Comparison of ENCODE assay signal across 21 mouse cellular contexts in genomic region chr16:77393470-77393869, GRCm38 (mm10).
DNase-seq lines count a peak whose midpoint lies in the region; ATAC-seq and TF ChIP-seq lines count a peak whose summit lies in the region.
"Had no signal": no experiment of that assay in that cellular context is flagged by ENCODE, and none has a peak within 500 bp of the region (broad histone marks: within the 10 kb centered on the region; RNA-seq: fewer than 3 reads in every experiment).

No protein-coding gene starts in this region.

- no peak for TF ChIP-seq POLR2A in liver, adult 2 months (IDR thresholded peaks at IDR 0.05; ENCODE audit: extremely low read depth, insufficient read depth, low read length)

- H3K27ac ChIP-seq in liver, adult 2 months (replicated peaks; ENCODE audit: insufficient read depth, low read depth, low read length), result peak overlapping the region; percentile 83
- H3K27ac ChIP-seq in neural tube, embryonic 15.5 days (replicated peaks), result 0 out of 2 replicates have a peak overlapping the region, but pooled peaks have one; percentile 0
- H3K27ac ChIP-seq: forebrain, embryonic 12.5 days; heart, embryonic 10.5 days; hindbrain, postnatal 0 days had no signal

- no peaks in the 10 kb centered on the region for H3K27me3 ChIP-seq in liver, adult 2 months (ENCODE audit: control insufficient read depth, insufficient read depth, low read length)
- H3K27me3 ChIP-seq in neural tube, embryonic 15.5 days (replicated peaks), result no peaks in the 10 kb centered on the region
- H3K27me3 ChIP-seq: forebrain, embryonic 12.5 days had no signal

- no peak for TF ChIP-seq CTCF in liver, adult 2 months (IDR thresholded peaks at IDR 0.05; ENCODE audit: low read depth, low read length)

- WGBS in liver, adult 2 months, result 53% methylated on average over 5 of the region's 5 CpGs
- 71% methylated on average over 5 of the region's 5 CpGs for WGBS in neural tube, embryonic 15.5 days

- H3K4me1 ChIP-seq in liver, adult 2 months (ENCODE audit: control insufficient read depth, insufficient read depth, low read length), result peaks cover 17% of the 10 kb centered on the region
- 0 out of 2 replicates have a peak, but pooled peaks cover 5% of the 10 kb centered on the region for H3K4me1 ChIP-seq in neural tube, embryonic 15.5 days
- H3K4me1 ChIP-seq: heart, embryonic 10.5 days had no signal

- peak; percentile 55 for ATAC-seq in granulocyte monocyte progenitor cell, adult 5-6 weeks (replicated peaks; ENCODE audit: poor library complexity, severe bottlenecking)
- ATAC-seq in neural tube, embryonic 15.5 days (ENCODE audit: low FRiP score), result no peak
- ATAC-seq in erythroblast, adult 5-6 weeks (replicated peaks; ENCODE audit: low FRiP score, poor library complexity, severe bottlenecking), result no peak
- ATAC-seq: forebrain, embryonic 16.5 days; hindbrain, postnatal 0 days had no signal

- H3K79me2 ChIP-seq in liver, adult 2 months (ENCODE audit: control insufficient read depth, insufficient read depth, low read length), result no peaks in the 10 kb centered on the region; the same call in 1 of the 2 replicates

- H3K36me3 ChIP-seq in liver, adult 2 months (ENCODE audit: control insufficient read depth, insufficient read depth, low read length), result no peaks in the 10 kb centered on the region
- H3K36me3 ChIP-seq in neural tube, embryonic 15.5 days, result no peaks in the 10 kb centered on the region
- H3K36me3 ChIP-seq: G1E; heart, embryonic 10.5 days had no signal

- H3K4me3 ChIP-seq in liver, adult 2 months (ENCODE audit: insufficient read depth, low read depth, low read length), result no peak overlapping the region
- H3K4me3 ChIP-seq in neural tube, embryonic 15.5 days (replicated peaks), result no peak overlapping the region
- H3K4me3 ChIP-seq: forebrain, embryonic 12.5 days; heart, embryonic 10.5 days had no signal

- no peak for DNase-seq in liver, adult 2 months (ENCODE audit: extremely low read depth, low read depth, low spot score)
- DNase-seq in liver, result no peak
- DNase-seq in T-cell, adult 2 months (ENCODE audit: low spot score), result peak; percentile 18
- DNase-seq in frontal cortex, postnatal 10 days (ENCODE audit: low spot score in 2 of 2), result no peak
- DNase-seq: adrenal gland, postnatal 14 days; cerebellum, adult 11-12 months; cerebellum, adult 9-10 months; cerebellum, postnatal 36 days; gastrocnemius, postnatal 25 days; heart, adult 11 months; heart, postnatal 10 days; heart, postnatal 4 days; kidney, adult 11 months had no signal

- no peak overlapping the region for H3K9ac ChIP-seq in liver, adult 2 months (ENCODE audit: low read depth, low read length)
- no peak overlapping the region for H3K9ac ChIP-seq in neural tube, embryonic 15.5 days (replicated peaks)
- H3K9ac ChIP-seq: forebrain, embryonic 12.5 days had no signal

- H3K4me2 ChIP-seq in neural tube, embryonic 15.5 days, result no peak overlapping the region
- H3K4me2 ChIP-seq: forebrain, embryonic 12.5 days had no signal

- no peaks in the 10 kb centered on the region for H3K9me3 ChIP-seq in neural tube, embryonic 15.5 days (replicated peaks)
- H3K9me3 ChIP-seq: forebrain, embryonic 12.5 days; G1E; heart, embryonic 10.5 days had no signal
